Mouse (Mus musculus): ENCODE data around the gene Psmc5.

DNA sequence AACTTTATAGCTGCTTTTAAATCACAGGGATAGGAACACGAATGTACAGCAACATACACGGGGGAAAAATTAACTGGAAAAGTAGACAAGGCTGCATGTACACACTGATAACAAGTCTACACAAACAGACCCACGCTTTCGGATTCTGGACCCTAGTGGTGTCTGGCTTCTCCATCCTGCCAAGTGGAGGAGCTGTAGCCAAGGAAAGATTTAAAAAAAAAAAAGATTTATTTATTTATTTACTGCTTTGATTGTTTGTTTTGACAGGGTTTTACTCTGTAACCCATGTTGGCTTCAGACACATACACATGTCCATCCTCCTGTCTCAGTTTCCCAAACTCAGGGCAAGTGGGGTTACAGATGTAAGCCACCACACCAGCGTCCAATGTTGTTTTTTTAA, 51.5 kb downstream of the Psmc5 start:
- TF ChIP-seq HCFC1 (IDR thresholded peaks at IDR 0.05; ENCODE audit: borderline replicate concordance, insufficient read depth, low read length) = no peak
- TF ChIP-seq MAFK (IDR thresholded peaks at IDR 0.05; ENCODE audit: insufficient read depth, low read depth, low read length) = no peak

Data from ES-E14 (cell line).